Mouse (Mus musculus): ENCODE measurements at regions not wholly inside any gene's neighbourhood (a gene's known extent, or its start where the extent isn't known, plus 50 kb on each side); places are given as distances from the start of the nearest gene placed in this dataset.

DNA sequence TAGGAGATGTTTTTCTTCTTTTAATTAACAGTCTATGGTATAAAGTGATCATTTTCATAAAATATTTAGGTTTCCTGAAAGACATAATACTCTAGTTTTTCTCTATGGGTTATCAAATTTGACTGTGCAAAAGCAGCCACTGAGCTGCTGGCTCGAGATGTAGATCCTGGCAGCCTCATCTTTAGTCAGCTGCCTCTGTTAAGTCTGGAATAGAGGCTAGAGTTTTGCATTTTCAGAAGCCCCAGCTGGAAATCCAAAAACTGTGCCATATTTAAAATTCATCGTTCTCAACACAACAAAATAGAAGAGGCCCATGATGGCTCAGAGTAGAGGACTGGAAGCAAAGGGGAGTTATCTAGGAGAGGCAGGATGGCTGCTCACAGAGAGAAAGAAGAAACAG lies 53.8 kb upstream of the Lpar1 start:
- no peak for TF ChIP-seq POLR2A (IDR thresholded peaks at IDR 0.05; ENCODE audit: insufficient read length, low read depth)
- no peak for TF ChIP-seq MYOG (IDR thresholded peaks at IDR 0.05; ENCODE audit: control insufficient read depth in 1 of 3, insufficient read depth in 1 of 3, insufficient read length in 2 of 3, low read depth in 2 of 3)
- TF ChIP-seq CEBPB (IDR thresholded peaks at IDR 0.05; ENCODE audit: insufficient read depth, poor library complexity, severe bottlenecking): no peak
- TF ChIP-seq TCF3 (IDR thresholded peaks at IDR 0.05; ENCODE audit: insufficient read length, low read depth): no peak
- no peak for TF ChIP-seq MYOD1 (IDR thresholded peaks at IDR 0.05; ENCODE audit: control insufficient read depth in 1 of 3, insufficient read length in 2 of 3, low read depth in 2 of 3)
- no peak for TF ChIP-seq POLR2AphosphoS2 (IDR thresholded peaks at IDR 0.05; ENCODE audit: insufficient read length, low read depth)
- no peak for TF ChIP-seq MAX (IDR thresholded peaks at IDR 0.05; ENCODE audit: low read depth)
- Histone ChIP-seq H3K79me2 (ENCODE audit: control insufficient read depth, insufficient read depth) (no peaks in the 10 kb centered on the region), H3ac (ENCODE audit: control insufficient read depth, insufficient read length) (no peak overlapping the region), H3K4me2 (ENCODE audit: low read depth) (no peak overlapping the region), H3K36me3 (ENCODE audit: control insufficient read depth, insufficient read depth) (no peaks in the 10 kb centered on the region), H3K4me3 (no peak overlapping the region), H3K27me3 (ENCODE audit: control insufficient read depth, insufficient read depth, insufficient read length) (no peaks in the 10 kb centered on the region)

DNA sequence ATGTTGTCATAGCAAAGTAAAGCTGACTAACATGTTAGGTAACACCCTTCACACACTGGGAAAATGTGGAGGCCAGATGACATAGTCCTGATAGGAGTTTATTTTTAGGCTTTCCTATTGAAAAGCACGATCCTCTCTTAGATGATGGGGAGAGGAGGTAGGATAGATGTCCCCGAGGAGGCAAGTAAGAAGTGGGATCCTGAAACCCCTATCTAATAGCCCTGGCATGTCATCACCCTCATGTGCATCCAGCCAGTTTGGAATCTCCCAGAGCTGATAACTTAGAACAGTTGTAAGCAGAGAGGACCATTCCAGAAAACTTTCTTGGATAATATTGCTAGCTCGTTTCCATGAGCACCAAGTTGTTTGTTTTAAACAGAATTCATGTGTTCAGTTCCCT lies 52.2 kb upstream of the Lpar1 start:
- Histone ChIP-seq H3K27me3 (ENCODE audit: control insufficient read depth, insufficient read depth, insufficient read length) (no peaks in the 10 kb centered on the region), H3ac (ENCODE audit: control insufficient read depth, insufficient read length) (no peak overlapping the region), H3K4me3 (no peak overlapping the region), H3K4me2 (ENCODE audit: low read depth) (no peak overlapping the region), H3K36me3 (ENCODE audit: control insufficient read depth, insufficient read depth) (no peaks in the 10 kb centered on the region), H3K79me2 (ENCODE audit: control insufficient read depth, insufficient read depth) (no peaks in the 10 kb centered on the region)
- no peak for TF ChIP-seq TCF12 (IDR thresholded peaks at IDR 0.05; ENCODE audit: insufficient read depth, poor library complexity, severe bottlenecking)
- no peak for TF ChIP-seq USF1 (IDR thresholded peaks at IDR 0.05; ENCODE audit: low read depth)
- no peak for TF ChIP-seq REST (IDR thresholded peaks at IDR 0.05; ENCODE audit: insufficient read depth, insufficient read length)
- no peak for TF ChIP-seq CEBPB (IDR thresholded peaks at IDR 0.05; ENCODE audit: insufficient read depth, poor library complexity, severe bottlenecking)
- no peak for TF ChIP-seq POLR2AphosphoS2 (IDR thresholded peaks at IDR 0.05; ENCODE audit: insufficient read length, low read depth)
- no peak for TF ChIP-seq MAX (IDR thresholded peaks at IDR 0.05; ENCODE audit: low read depth)
- TF ChIP-seq E2F4 (IDR thresholded peaks at IDR 0.05; ENCODE audit: insufficient read depth): no peak
- no peak for TF ChIP-seq MYOG (IDR thresholded peaks at IDR 0.05; ENCODE audit: control insufficient read depth in 1 of 3, insufficient read depth in 1 of 3, insufficient read length in 2 of 3, low read depth in 2 of 3)
- no peak for TF ChIP-seq TCF3 (IDR thresholded peaks at IDR 0.05; ENCODE audit: insufficient read length, low read depth)
- TF ChIP-seq MYOD1 (IDR thresholded peaks at IDR 0.05; ENCODE audit: control insufficient read depth in 1 of 3, insufficient read length in 2 of 3, low read depth in 2 of 3): no peak
- TF ChIP-seq POLR2A (IDR thresholded peaks at IDR 0.05; ENCODE audit: insufficient read length, low read depth): no peak
- TF ChIP-seq SRF (IDR thresholded peaks at IDR 0.05; ENCODE audit: control insufficient read depth, insufficient read length, low read depth): no peak
